Mouse (Mus musculus) embryonic facial prominence, embryonic 10.5 days (tissue): Measurements from ENCODE around the gene Adck2. TPM values are rescaled to one million over a fixed set of nuclear protein-coding genes. Genes with fewer than 3 reads are reported as not detected.
A peak's percentile ranks its signal among the peaks of the same experiment; 100 is the strongest.

ENCODE experiments used
- DNase-seq: peaks from one replicate; pipeline ENCODE4 v3.0.0-alpha.2; 2017; ENCODE audit warnings: low spot score
- H3K27ac ChIP-seq: fragments of 300-500 bp; sonication (generic); replicated peaks from 2 replicates; pipeline ENCODE4 v1.5.1; 2016; ENCODE audit warnings: mild to moderate bottlenecking
- H3K27me3 ChIP-seq: fragments of 300-500 bp; sonication (generic); replicated peaks from 2 replicates; pipeline ENCODE4 v1.6.1; 2016; ENCODE audit warnings: low read depth, mild to moderate bottlenecking; ENCODE audit not compliant: poor library complexity, severe bottlenecking
- H3K36me3 ChIP-seq: fragments of 300-500 bp; sonication (generic); replicated peaks from 2 replicates; pipeline ENCODE4 v1.6.1; 2016; ENCODE audit warnings: mild to moderate bottlenecking, moderate library complexity
- H3K4me1 ChIP-seq: fragments of 300-500 bp; sonication (generic); 2 replicates; pipeline ENCODE4 v1.6.1; 2016
- H3K4me3 ChIP-seq: fragments of 300-500 bp; sonication (generic); 2 replicates; pipeline ENCODE4 v1.5.1; 2016; ENCODE audit warnings: mild to moderate bottlenecking, moderate library complexity
- H3K9me3 ChIP-seq: fragments of 300-500 bp; sonication (generic); 2 replicates; pipeline ENCODE4 v1.6.1; 2016; ENCODE audit warnings: mild to moderate bottlenecking
- WGBS: fragments of 180-500 bp; shearing (Covaris S2); methylation state at CpG from one replicate; pipeline ENCODE4 v1.1.7; 2016; 5-methylcytosine and 5-hydroxymethylcytosine counted together
- polyA plus RNA-seq: library from polyadenylated mRNA; unstranded; fragments of >200 nt; fragmentation: Nextera tagmentation; extraction: Ambion mirVana; gene quantifications from 2 replicates; pipeline ENCODE4 v1.2.1, GENCODE M21; 2016

The Adck2 gene
- polyA plus RNA-seq, 1 experiment from 2014 or later = 26.1 TPM

- WGBS = 17% methylated on average over 15 of the region's 15 CpGs
- peak overlapping the region; percentile 83 for H3K27ac ChIP-seq
- peaks cover 24% of the 10 kb centered on the region for H3K36me3 ChIP-seq
- peaks cover 82% of the 10 kb centered on the region for H3K4me1 ChIP-seq
- peak overlapping the region; percentile 40 for H3K4me3 ChIP-seq
- H3K9me3 ChIP-seq = no peaks in the 10 kb centered on the region
- H3K27me3 ChIP-seq = no peaks in the 10 kb centered on the region
- peak; percentile 77 for DNase-seq
Observed at GRCm38 (mm10) chr6:39542631-39543597, 30.8 kb upstream of the Adck2 start.

DNA sequence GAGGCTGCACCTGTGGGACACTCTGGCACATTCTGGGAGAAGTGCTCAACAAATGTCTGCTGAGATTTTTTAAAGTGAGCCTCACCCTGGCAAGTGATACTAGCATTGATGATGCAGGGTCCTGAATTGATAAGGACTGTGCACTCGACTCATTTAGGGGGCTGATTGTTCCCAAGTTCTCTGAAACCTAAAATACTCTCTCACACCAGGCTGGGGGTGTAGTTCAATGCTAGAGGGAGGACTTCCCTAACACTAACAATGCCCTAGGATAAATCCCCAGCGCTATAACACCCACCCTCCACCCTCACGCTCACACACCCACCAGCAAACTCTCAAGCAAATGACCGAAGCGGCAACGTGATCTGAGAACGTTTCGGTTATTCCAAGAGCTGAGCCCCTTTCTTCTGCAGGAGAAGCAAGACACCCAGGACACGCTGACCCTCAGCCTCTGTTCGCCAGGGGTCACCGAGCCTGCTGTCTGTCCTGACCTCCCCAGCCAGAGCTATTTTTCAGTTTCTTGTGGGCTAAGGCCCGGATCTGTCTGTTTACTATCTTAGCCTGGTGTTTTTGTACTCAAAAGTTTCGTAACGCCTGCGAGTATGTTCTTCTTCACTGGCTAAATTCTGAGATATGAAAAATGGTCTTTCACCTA lies 29.8 kb upstream of the Adck2 start:
- Histone ChIP-seq H3K4me3 (peak overlapping the region; percentile 40), H3K27ac (peak overlapping the region; percentile 83), H3K27me3 (no peaks in the 10 kb centered on the region), H3K9me3 (no peaks in the 10 kb centered on the region), H3K36me3 (peaks cover 34% of the 10 kb centered on the region), H3K4me1 (peaks cover 72% of the 10 kb centered on the region)
- whole genome bisulfite sequencing = 26% methylated on average over 15 of the region's 15 CpGs
- DNase-seq = peak; percentile 35

GRCm38 (mm10) chr6:39545474-39545873 lies 28.2 kb upstream of the Adck2 start:
- H3K4me1 ChIP-seq = peaks cover 57% of the 10 kb centered on the region
- 92% methylated on average over 7 of the region's 7 CpGs for WGBS
- no peaks in the 10 kb centered on the region for H3K27me3 ChIP-seq

DNA sequence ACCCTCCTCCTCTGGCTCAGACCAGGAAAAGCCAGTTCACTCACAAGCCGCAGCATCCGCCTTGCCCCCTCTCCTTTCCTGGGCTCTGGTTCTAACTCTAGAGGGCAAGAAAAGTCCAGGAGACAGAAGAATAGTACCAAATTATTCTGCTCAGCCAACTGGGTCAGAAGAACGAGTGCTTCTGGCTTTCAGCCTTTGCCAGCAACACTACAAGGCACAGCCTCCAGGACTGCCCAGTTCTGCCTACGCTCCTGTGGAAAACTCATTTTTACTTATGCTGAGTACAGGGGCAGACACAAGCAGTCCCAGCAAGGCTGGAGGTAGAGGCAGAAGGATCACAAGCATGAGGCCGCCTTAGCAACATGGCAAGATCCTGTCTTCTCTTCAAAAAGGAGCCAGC lies 25.6 kb upstream of the Adck2 start:
- 85% methylated on average over 5 of the region's 5 CpGs for WGBS
- no peak overlapping the region for H3K27ac ChIP-seq
- peaks cover 56% of the 10 kb centered on the region for H3K36me3 ChIP-seq
- H3K4me1 ChIP-seq = peaks cover 50% of the 10 kb centered on the region
- no peak overlapping the region for H3K4me3 ChIP-seq
- no peak for DNase-seq
- H3K9me3 ChIP-seq = 0 out of 2 replicates have a peak, but pooled peaks cover 2% of the 10 kb centered on the region
- H3K27me3 ChIP-seq = no peaks in the 10 kb centered on the region

More at GRCm38 (mm10) chr6:39545474-39545873, 28.2 kb upstream of the Adck2 start:
- Histone ChIP-seq H3K27ac (peak overlapping the region; percentile 35; the same call in 1 of the 2 replicates), H3K36me3 (peaks cover 40% of the 10 kb centered on the region), H3K9me3 (no peaks in the 10 kb centered on the region), H3K4me3 (no peak overlapping the region)
- DNase-seq = no peak

DNA sequence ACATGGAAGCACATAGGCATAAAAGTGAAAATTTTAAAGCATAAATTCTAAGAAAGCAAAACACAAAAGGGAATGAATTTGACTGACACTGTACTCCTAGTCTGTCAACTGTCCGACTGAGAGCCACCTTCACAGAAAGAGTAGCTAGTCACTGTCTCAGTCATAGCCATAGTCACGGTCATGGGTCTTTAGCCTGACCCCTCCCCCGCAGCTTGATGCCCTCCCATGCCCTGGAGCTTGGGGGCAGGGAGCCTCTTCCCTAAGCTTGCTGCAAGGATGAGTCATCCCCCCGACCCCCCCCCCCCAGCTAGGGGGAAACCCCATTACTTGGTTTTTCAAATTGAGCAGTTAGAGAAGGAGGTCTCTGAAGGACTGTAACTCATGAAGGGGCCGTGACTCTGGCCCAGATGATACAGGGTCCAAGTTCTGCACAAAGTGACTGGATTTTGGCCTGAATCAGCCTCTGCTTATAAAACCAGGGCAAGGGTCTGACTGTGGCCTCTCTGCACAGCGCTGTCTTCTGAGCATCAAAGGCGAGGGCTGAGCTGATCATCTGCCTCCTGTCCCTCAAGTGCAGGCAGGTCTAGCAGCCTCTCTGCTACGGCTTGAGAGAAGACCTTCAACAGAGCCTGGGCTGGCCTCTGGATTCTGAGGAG lies 21.6 kb upstream of the Adck2 start:
- Histone ChIP-seq H3K9me3 (0 out of 2 replicates have a peak, but pooled peaks cover 2% of the 10 kb centered on the region), H3K27ac (no peak overlapping the region), H3K4me1 (peaks cover 44% of the 10 kb centered on the region), H3K4me3 (no peak overlapping the region), H3K36me3 (peaks cover 64% of the 10 kb centered on the region), H3K27me3 (no peaks in the 10 kb centered on the region)
- DNase-seq = no peak
- WGBS = 68% methylated on average over 8 of the region's 8 CpGs

DNA sequence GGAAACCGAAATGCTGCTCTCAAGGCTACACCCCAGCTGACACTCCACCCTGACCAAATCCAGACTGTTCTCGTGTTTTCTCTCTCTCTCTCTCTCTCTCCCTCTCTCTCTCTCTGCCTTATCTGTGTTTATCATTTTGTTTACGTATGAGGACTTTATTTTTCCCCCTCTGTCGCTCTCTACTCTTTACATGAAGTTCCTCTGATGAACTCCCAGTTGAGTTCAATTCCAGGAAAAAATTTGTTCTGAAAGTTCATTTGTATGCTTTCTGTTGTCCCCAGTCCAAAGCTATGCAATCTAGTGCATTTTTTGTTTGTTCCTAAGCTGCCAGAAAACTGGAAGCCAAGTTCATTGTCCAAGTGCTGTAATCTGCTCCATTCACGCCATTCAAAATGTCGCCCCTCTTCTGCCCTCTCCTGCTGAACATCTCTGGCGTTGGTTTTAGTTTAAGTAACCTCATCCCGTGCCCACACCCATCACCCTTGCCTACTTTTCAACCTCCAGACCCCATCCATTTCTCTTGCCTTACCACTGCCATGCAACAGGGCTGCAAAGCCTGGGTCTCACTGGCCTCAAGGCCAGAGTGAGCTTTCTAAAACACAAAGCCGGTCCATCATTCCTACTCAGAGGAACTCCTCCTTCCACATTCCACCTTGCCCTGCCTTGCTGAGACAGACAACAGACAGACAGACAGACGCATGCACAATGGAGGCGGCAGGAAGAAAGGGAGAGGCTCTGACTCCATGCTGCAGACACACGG lies 18.6 kb upstream of the Adck2 start:
- Histone ChIP-seq H3K4me3 (peak overlapping the region; percentile 92), H3K4me1 (peaks cover 59% of the 10 kb centered on the region), H3K27me3 (no peaks in the 10 kb centered on the region), H3K9me3 (0 out of 2 replicates have a peak, but pooled peaks cover 2% of the 10 kb centered on the region), H3K27ac (peak overlapping the region; percentile 8), H3K36me3 (peaks cover 41% of the 10 kb centered on the region)
- no peak for DNase-seq
- 82% methylated on average over 12 of the region's 12 CpGs for WGBS

GRCm38 (mm10) chr6:39555648-39555945 lies 18.1 kb upstream of the Adck2 start:
- Histone ChIP-seq H3K9me3 (0 out of 2 replicates have a peak, but pooled peaks cover 2% of the 10 kb centered on the region), H3K4me1 (peaks cover 59% of the 10 kb centered on the region), H3K27me3 (no peaks in the 10 kb centered on the region), H3K36me3 (peaks cover 39% of the 10 kb centered on the region), H3K4me3 (peak overlapping the region; percentile 92), H3K27ac (peak overlapping the region; percentile 8)
- DNase-seq = no peak
- 86% methylated on average over 2 of the region's 2 CpGs for WGBS

GRCm38 (mm10) chr6:39556900-39557659 lies 16.6 kb upstream of the Adck2 start:
- Histone ChIP-seq H3K9me3 (no peaks in the 10 kb centered on the region), H3K4me1 (peaks cover 55% of the 10 kb centered on the region), H3K27ac (peak overlapping the region; percentile 99), H3K36me3 (peaks cover 24% of the 10 kb centered on the region), H3K4me3 (peak overlapping the region; percentile 92), H3K27me3 (no peaks in the 10 kb centered on the region)
- under 1% methylated on average over 54 of the region's 54 CpGs for WGBS
- peak; percentile 74 for DNase-seq

DNA sequence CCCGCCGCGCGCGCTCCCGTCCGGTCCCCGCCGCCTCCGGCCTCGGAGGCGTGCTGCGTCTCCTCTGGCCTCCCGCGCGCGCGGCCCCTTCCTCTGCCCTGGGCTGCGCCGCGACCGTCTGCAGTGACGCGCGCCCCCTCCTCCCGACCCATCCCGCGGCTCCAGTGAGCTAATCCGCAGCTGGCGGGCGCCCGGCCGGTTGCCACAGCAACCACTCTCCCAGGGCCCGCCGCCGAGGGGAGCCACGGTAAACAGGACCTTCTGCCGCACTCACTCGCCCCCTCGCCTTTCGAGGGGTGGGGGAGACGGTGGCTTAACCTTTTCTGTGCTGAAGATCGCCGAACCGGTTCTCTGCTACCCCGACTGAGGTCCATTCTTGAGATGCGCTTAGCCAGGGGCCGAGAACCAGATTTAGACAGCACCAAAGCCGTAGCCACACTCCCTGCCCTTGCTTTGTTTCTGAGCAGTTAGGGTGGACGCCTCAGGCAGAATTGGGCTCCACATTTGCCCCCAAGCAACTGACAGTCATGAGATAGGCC lies 15.9 kb upstream of the Adck2 start, which contains the start of gene Dennd2a:
TSS of gene Dennd2a (minus strand) at position 145 of the 539 bp plus-strand sequence.
- H3K9me3 ChIP-seq = no peaks in the 10 kb centered on the region
- under 1% methylated on average over 50 of the region's 50 CpGs for WGBS
- peaks cover 19% of the 10 kb centered on the region for H3K36me3 ChIP-seq
- peak; percentile 97 for DNase-seq
- peak within 1 kb of the TSS; percentile 92 for H3K4me3 ChIP-seq
- H3K4me1 ChIP-seq = peaks cover 50% of the 10 kb centered on the region
- peak within 1 kb of the TSS; percentile 99 for H3K27ac ChIP-seq
- no peaks in the 10 kb centered on the region for H3K27me3 ChIP-seq

DNA sequence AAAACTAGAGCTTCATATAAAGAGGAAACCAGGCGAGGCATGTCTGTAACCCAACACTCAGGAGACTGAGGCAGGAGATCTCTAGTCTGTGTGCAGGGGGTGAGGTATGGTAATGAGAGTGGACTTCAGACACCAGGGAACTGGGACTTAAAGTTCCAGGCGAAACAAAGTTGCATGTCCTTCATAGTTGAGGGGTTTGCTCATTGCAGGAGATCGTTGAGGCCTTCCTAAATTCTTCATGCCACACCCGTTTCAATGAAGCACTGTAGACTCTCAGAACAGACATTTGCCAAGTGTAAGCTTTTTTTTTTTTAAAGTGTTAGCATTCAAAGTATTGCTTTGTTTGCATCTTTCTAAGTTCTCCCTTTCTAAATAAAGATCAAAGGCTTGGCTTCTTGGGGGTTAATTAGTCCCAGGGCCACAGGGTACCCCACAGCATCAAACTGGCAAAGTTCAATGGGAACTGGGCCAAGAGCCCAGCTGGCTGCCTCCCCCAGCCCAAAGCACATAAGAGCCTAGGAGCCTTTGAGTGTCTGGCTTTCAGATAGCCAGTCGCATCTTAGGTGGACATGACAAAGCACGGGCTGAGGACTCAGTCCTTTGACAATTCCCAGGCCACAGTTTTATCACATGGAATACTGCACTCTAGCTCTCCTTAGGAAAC lies 14.3 kb upstream of the Adck2 start:
- Histone ChIP-seq H3K4me3 (no peak overlapping the region), H3K9me3 (no peaks in the 10 kb centered on the region), H3K4me1 (peaks cover 47% of the 10 kb centered on the region), H3K27me3 (no peaks in the 10 kb centered on the region), H3K36me3 (peaks cover 10% of the 10 kb centered on the region; the same call in 1 of the 2 replicates), H3K27ac (0 out of 2 replicates have a peak overlapping the region, but pooled peaks have one; percentile 54)
- WGBS = 64% methylated on average over 6 of the region's 6 CpGs
- no peak for DNase-seq
